Mouse (Mus musculus) embryonic facial prominence, embryonic 10.5 days (tissue): ENCODE results near the gene Sertad3. TPM values are rescaled to one million over a fixed set of nuclear protein-coding genes. Genes with fewer than 3 reads are reported as not detected.

Source experiments
- DNase-seq: peaks from one replicate; pipeline ENCODE4 v3.0.0-alpha.2; 2017; ENCODE audit warnings: low spot score
- H3K27ac ChIP-seq: fragments of 300-500 bp; sonication (generic); replicated peaks from 2 replicates; pipeline ENCODE4 v1.5.1; 2016; ENCODE audit warnings: mild to moderate bottlenecking
- H3K27me3 ChIP-seq: fragments of 300-500 bp; sonication (generic); replicated peaks from 2 replicates; pipeline ENCODE4 v1.6.1; 2016; ENCODE audit warnings: low read depth, mild to moderate bottlenecking; ENCODE audit not compliant: poor library complexity, severe bottlenecking
- H3K36me3 ChIP-seq: fragments of 300-500 bp; sonication (generic); replicated peaks from 2 replicates; pipeline ENCODE4 v1.6.1; 2016; ENCODE audit warnings: mild to moderate bottlenecking, moderate library complexity
- H3K4me1 ChIP-seq: fragments of 300-500 bp; sonication (generic); 2 replicates; pipeline ENCODE4 v1.6.1; 2016
- H3K4me3 ChIP-seq: fragments of 300-500 bp; sonication (generic); 2 replicates; pipeline ENCODE4 v1.5.1; 2016; ENCODE audit warnings: mild to moderate bottlenecking, moderate library complexity
- H3K9me3 ChIP-seq: fragments of 300-500 bp; sonication (generic); 2 replicates; pipeline ENCODE4 v1.6.1; 2016; ENCODE audit warnings: mild to moderate bottlenecking
- WGBS: fragments of 180-500 bp; shearing (Covaris S2); methylation state at CpG from one replicate; pipeline ENCODE4 v1.1.7; 2016; 5-methylcytosine and 5-hydroxymethylcytosine counted together
- polyA plus RNA-seq: library from polyadenylated mRNA; unstranded; fragments of >200 nt; fragmentation: Nextera tagmentation; extraction: Ambion mirVana; gene quantifications from 2 replicates; pipeline ENCODE4 v1.2.1, GENCODE M21; 2016

Sertad3 gene
- 26.2 and 26.5 TPM in 2 replicates for polyA plus RNA-seq

- no peaks in the 10 kb centered on the region for H3K9me3 ChIP-seq
- DNase-seq = peak; percentile 99
- no peaks in the 10 kb centered on the region for H3K27me3 ChIP-seq
- peak within 1 kb of the TSS; percentile 91 for H3K27ac ChIP-seq
- WGBS = under 1% methylated on average over 36 of the region's 36 CpGs
- peaks cover 26% of the 10 kb centered on the region for H3K36me3 ChIP-seq
- H3K4me1 ChIP-seq = peaks cover 15% of the 10 kb centered on the region
- peak within 1 kb of the TSS; percentile 79 for H3K4me3 ChIP-seq
These were observed at the start of gene Sertad3 for GRCm38 (mm10) chr7:27473156-27473834. TSS of gene Sertad3 (plus strand) at chr7:27473768.

GRCm38 (mm10) chr7:27427387-27427786, 46.2 kb upstream of the Sertad3 start:
- H3K9me3 ChIP-seq = peaks cover 16% of the 10 kb centered on the region
- DNase-seq = no peak
- H3K27ac ChIP-seq = no peak overlapping the region
- peaks cover 2% of the 10 kb centered on the region; the same call in 1 of the 2 replicates for H3K27me3 ChIP-seq
- no peak overlapping the region for H3K4me3 ChIP-seq
- WGBS = 91% methylated on average over 1 of the region's 1 CpGs
- H3K36me3 ChIP-seq = no peaks in the 10 kb centered on the region
- H3K4me1 ChIP-seq = no peaks in the 10 kb centered on the region

- Histone ChIP-seq H3K4me1 (peaks cover 2% of the 10 kb centered on the region; the same call in 1 of the 2 replicates), H3K4me3 (no peak overlapping the region), H3K9me3 (peaks cover 11% of the 10 kb centered on the region), H3K36me3 (no peaks in the 10 kb centered on the region), H3K27me3 (peaks cover 8% of the 10 kb centered on the region), H3K27ac (no peak overlapping the region)
- WGBS = 86% methylated on average over 11 of the region's 11 CpGs
- DNase-seq = no peak
These were observed 45.6 kb upstream of the Sertad3 start for GRCm38 (mm10) chr7:27428002-27428401.

- Histone ChIP-seq H3K27me3 (peaks cover 20% of the 10 kb centered on the region), H3K4me1 (peaks cover 2% of the 10 kb centered on the region; the same call in 1 of the 2 replicates), H3K9me3 (peaks cover 11% of the 10 kb centered on the region), H3K4me3 (no peak overlapping the region), H3K36me3 (no peaks in the 10 kb centered on the region), H3K27ac (no peak overlapping the region)
- no peak for DNase-seq
- WGBS = 59% methylated on average over 2 of the region's 2 CpGs
These were observed 44.4 kb upstream of the Sertad3 start for GRCm38 (mm10) chr7:27429135-27429534.

- Histone ChIP-seq H3K9me3 (peaks cover 11% of the 10 kb centered on the region), H3K27me3 (peaks cover 33% of the 10 kb centered on the region), H3K36me3 (no peaks in the 10 kb centered on the region), H3K4me3 (no peak overlapping the region), H3K4me1 (peaks cover 2% of the 10 kb centered on the region; the same call in 1 of the 2 replicates), H3K27ac (no peak overlapping the region)
- DNase-seq = no peak
- WGBS = 26% methylated on average over 10 of the region's 10 CpGs
These were observed 40.2 kb upstream of the Sertad3 start for GRCm38 (mm10) chr7:27433349-27433748.

GRCm38 (mm10) chr7:27433794-27434193, 39.8 kb upstream of the Sertad3 start:
- H3K9me3 ChIP-seq = peaks cover 9% of the 10 kb centered on the region
- H3K4me3 ChIP-seq = no peak overlapping the region
- no peaks in the 10 kb centered on the region for H3K36me3 ChIP-seq
- H3K27ac ChIP-seq = no peak overlapping the region
- H3K27me3 ChIP-seq = peaks cover 33% of the 10 kb centered on the region
- DNase-seq = no peak
- 10% methylated on average over 10 of the region's 10 CpGs for WGBS
- peaks cover 2% of the 10 kb centered on the region; the same call in 1 of the 2 replicates for H3K4me1 ChIP-seq

- peak; percentile 38 for DNase-seq
- WGBS = 54% methylated on average over 5 of the region's 5 CpGs
- H3K9me3 ChIP-seq = no peaks in the 10 kb centered on the region; the same call in 1 of the 2 replicates
- H3K27ac ChIP-seq = no peak overlapping the region
- no peak overlapping the region for H3K4me3 ChIP-seq
- H3K27me3 ChIP-seq = peaks cover 29% of the 10 kb centered on the region
- H3K4me1 ChIP-seq = peaks cover 2% of the 10 kb centered on the region; the same call in 1 of the 2 replicates
- H3K36me3 ChIP-seq = no peaks in the 10 kb centered on the region
These were observed 36.0 kb upstream of the Sertad3 start for GRCm38 (mm10) chr7:27437544-27437943.

- Histone ChIP-seq H3K36me3 (no peaks in the 10 kb centered on the region), H3K27ac (no peak overlapping the region), H3K27me3 (peaks cover 23% of the 10 kb centered on the region), H3K9me3 (no peaks in the 10 kb centered on the region; the same call in 1 of the 2 replicates), H3K4me3 (no peak overlapping the region), H3K4me1 (no peaks in the 10 kb centered on the region)
- WGBS = 74% methylated on average over 4 of the region's 4 CpGs
- no peak for DNase-seq
These were observed 33.6 kb upstream of the Sertad3 start for GRCm38 (mm10) chr7:27440014-27440413.

- Histone ChIP-seq H3K36me3 (no peaks in the 10 kb centered on the region), H3K27me3 (peaks cover 56% of the 10 kb centered on the region), H3K4me1 (peaks cover 23% of the 10 kb centered on the region), H3K9me3 (no peaks in the 10 kb centered on the region), H3K27ac (peak overlapping the region; percentile 37; the same call in 1 of the 2 replicates), H3K4me3 (peak overlapping the region; percentile 70)
- WGBS = 3% methylated on average over 18 of the region's 18 CpGs
- DNase-seq = peak; percentile 23
These were observed 27.5 kb upstream of the Sertad3 start for GRCm38 (mm10) chr7:27446051-27446450.

- Histone ChIP-seq H3K9me3 (no peaks in the 10 kb centered on the region), H3K27me3 (peaks cover 56% of the 10 kb centered on the region), H3K4me1 (peaks cover 23% of the 10 kb centered on the region), H3K36me3 (no peaks in the 10 kb centered on the region), H3K27ac (peak overlapping the region; percentile 37; the same call in 1 of the 2 replicates), H3K4me3 (peak overlapping the region; percentile 70)
- WGBS = 7% methylated on average over 53 of the region's 53 CpGs
- peak; percentile 42 for DNase-seq
These were observed 26.8 kb upstream of the Sertad3 start for GRCm38 (mm10) chr7:27446521-27447418.

GRCm38 (mm10) chr7:27447419-27448286, 25.9 kb upstream of the Sertad3 start, which contains the start of the genes Sptbn4 and Blvrb:
TSS of gene Sptbn4 (minus strand) at chr7:27447686.
TSS of gene Blvrb (plus strand) at chr7:27447978.
- DNase-seq = peak; percentile 98
- Histone ChIP-seq H3K27ac (peak within 1 kb of the TSS; percentile 77), H3K4me1 (peaks cover 23% of the 10 kb centered on the region), H3K27me3 (peaks cover 56% of the 10 kb centered on the region), H3K36me3 (no peaks in the 10 kb centered on the region), H3K9me3 (no peaks in the 10 kb centered on the region), H3K4me3 (peak within 1 kb of the TSS; percentile 70)
- WGBS = 1% methylated on average over 54 of the region's 54 CpGs
